Mouse (Mus musculus) ZHBTc4 (cell line): Measurements from ENCODE around the gene Med22.
A peak's percentile ranks its signal among the peaks of the same experiment; 100 is the strongest.

Experiments
- DNase-seq: peaks from one replicate; pipeline ENCODE4 v3.0.0-alpha.2; 2011; ENCODE audit warnings: low read depth, low spot score

The Med22 gene

DNA sequence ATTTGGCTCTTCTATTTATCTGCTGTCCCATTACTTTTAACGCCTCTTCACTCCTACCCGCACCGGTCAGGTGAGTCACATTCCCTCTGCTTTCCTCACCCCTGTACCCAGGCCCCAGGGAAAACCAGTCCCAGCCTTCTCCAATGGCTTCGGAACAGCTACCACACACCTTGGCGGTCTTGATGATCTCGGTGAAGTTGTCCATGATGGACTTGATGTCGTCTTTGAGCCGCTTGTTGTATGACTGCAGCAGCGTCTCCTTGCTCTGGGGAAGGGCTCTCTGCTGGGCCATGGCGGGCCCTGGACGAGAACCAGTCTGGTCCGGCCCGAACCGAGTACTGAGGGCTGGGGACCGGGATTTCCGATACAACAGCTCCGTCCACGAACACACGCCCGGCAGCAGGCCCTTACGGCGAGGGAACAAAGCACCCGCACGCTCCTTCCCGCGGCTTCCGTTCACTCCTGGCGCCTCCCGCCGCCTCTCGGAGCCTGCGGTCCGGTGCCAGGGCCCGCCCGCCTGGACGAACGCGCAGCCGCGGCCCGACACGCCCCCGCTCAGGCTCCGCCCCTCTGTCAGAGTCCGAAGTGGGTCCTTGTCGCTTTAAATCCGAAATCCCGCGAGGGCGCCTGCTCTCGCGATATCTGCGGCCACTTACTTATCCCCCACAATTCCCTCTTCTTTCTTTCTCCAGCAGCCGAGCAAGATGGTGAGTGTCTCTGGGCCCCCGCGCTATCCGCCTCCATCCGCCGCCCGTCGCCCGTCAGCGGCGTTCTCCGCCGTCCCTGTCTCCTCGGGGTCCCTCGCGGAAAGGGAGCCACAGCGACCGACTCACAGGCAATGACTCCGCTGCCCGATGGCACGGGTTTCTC lies at the start of gene Med22, which contains the start of gene Rpl7a:
Gene Med22 (minus strand): TSS at position 554 of the 870 bp plus-strand sequence.
Gene Rpl7a (plus strand): TSS at position 641 of the 870 bp plus-strand sequence.
- DNase-seq: peak; percentile 99

DNA sequence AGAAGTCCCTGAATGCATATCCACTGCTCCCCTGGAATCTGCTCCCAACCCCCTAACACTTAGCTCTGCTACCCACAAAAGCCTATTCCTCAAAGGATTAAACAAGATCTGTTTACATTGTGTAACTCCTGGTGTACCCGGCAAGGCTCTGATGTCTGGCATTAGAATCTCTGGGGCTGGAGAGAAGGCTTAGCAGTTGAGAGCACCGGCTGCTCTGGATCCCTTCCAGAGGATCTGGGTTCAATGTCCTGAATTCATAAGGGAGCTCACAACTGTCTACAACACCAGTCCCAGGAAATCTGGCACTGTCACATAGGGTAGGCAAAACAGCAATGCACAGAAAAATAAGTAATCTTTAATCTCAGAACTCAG lies 47.0 kb upstream of the Med22 start:
- DNase-seq: no peak

DNA sequence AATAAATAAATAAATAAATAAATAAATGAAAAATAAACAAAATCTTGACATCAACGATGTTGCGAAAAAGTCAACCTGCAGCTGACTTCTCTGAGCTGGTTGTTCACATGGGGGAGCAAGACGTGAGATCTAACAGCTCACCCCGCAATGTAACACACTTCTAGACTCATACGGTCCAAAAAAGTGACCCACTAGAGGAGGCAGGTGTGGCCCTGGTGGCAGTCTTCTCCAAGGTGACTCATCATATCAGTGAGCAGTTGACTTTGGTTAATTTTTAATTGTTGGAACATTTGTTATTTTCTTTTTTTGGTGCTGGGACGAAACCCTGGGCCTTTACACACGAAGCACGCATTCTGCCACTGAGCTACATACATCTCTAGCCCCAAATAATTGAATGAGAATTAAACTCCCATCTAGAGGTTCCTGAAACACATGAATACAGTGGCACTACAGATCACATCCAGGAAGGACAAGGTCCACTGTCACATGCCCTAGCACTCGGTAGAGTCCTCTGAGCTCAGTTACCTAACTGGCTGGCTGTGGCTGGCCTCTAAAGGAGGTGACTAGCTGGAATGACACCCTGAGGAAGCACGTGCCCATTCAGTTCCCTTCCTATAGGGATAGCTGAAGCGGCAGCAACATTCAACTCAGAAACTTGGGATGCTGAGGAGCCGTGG lies 46.5 kb upstream of the Med22 start:
- DNase-seq: no peak

DNA sequence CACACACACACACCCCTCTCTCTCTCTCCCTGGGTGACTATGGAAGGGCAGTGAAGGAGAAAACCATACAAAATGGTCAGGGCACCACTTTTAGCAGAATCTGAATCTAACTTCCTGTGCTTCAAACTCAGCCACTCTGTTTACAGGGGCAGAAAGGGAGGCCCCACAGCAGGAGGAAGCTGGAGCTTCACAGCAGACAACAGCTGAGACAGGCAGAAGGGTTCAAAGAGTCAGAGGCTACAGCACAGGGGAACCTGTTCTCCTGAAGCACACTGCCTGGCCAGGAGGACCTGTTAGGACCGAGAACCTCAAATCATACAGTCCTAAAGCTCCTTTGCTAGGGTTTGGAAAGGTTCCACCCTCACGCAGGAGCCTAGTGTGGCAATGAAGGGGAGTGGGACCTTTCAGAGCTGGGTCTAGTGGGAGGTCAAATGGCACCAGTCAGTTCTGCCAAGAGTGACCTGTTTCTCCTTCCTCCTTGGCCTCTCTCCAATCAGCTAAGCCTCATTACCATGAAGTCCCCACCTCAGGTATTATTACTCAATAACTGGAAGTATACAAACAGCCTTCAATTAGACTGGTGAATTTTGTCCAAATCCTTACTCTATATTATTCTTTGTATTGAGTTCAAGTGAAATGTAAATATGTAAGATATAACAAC lies 44.4 kb upstream of the Med22 start:
- no peak for DNase-seq

DNA sequence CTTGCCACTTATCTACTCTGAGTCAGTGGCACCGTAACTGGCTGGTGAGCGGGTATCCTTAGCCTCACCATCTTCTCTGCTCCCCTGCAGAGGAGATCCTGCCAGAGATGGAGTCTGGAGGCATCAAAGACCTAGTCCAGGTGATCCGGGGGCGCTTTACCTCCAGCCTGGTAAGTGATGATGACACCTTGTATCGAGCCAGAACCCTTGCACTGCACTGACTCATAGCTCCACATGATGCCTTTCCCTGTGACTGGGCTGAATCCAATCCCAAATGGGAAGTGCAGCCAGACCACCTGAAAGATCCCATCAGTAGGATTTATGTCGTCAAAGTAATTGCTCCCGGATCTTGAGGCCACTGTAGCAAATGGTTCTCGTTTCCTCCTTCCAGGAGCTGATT lies 42.4 kb upstream of the Med22 start:
- no peak for DNase-seq

DNA sequence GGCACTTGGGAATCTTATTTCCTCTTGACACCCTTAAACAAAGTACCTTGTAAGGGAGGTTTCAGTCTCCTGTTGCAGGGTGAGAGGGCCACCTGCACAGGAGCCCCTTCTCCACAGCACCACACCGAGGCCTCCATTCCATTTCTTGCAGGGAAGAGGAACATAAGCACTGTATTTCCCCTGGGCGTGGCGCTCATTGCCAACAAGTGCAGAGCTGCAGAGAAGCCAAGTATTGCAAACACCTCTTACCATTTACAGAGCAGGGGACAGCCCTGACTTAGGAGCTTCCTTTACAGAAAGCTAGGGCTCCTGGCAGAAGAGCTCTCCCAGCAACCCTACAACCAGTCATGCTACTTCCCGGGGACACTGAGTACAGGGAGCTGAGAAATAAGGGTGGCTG lies 41.7 kb upstream of the Med22 start:
- no peak for DNase-seq

GRCm38 (mm10) chr2:26951346-26951905 lies 40.9 kb upstream of the Med22 start:
- DNase-seq: no peak

- no peak for DNase-seq
These were observed 39.9 kb upstream of the Med22 start for GRCm38 (mm10) chr2:26950411-26950810.

- DNase-seq: no peak
These were observed 32.8 kb upstream of the Med22 start for GRCm38 (mm10) chr2:26943253-26943652.

DNA sequence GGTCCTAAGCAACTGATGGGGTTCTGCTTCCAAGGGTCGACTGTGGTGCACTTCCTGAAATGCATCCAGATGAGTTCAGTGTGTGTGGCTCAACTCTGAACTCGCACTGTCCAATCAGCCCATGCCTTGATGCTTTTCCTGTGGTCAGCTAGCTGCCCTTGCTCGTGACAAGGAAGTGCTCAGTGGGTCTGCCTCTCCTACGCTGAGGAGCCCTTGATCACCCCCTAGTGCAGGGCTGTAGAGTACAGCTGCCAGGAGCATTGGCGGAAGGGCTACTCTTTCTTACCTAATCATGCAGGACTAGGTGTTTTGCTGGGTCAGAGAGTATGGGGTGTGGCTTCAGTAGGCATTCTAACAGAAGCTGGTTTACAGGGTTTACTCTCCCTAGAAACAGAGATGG lies 31.1 kb upstream of the Med22 start:
- peak; percentile 42 for DNase-seq

GRCm38 (mm10) chr2:26936425-26936824 lies 25.9 kb upstream of the Med22 start:
- no peak for DNase-seq

- no peak for DNase-seq
These were observed 24.8 kb upstream of the Med22 start for GRCm38 (mm10) chr2:26935286-26935685.

- peak; percentile 97 for DNase-seq
These were observed 23.0 kb upstream of the Med22 start, which contains the start of the genes Surf4 and Stkld1 for GRCm38 (mm10) chr2:26933304-26934055. TSS of gene Surf4 (minus strand) at chr2:26933928. TSS of gene Stkld1 (plus strand) at chr2:26934047.

GRCm38 (mm10) chr2:26932473-26933303 lies 22.2 kb upstream of the Med22 start:
- DNase-seq: peak; percentile 41

DNA sequence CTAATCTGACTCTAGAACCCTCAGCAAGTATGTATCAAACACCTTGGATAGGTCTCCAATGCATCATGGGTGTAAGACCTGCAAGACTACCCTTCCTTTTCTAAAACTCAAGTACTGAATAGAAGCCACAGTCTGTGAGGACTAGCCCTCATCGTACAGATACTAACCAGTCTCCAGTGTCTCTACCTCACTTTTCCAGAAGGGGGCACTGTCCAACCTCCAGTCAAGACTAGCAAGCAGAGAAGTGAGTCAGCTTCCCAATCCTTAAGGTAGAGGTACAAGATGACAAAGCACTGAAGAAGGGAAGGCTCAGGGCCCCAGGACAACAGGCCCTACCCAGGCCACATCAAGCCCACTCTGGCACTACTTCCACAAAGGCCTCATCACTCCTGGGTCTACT lies 19.9 kb upstream of the Med22 start:
- DNase-seq: peak; percentile 88

DNA sequence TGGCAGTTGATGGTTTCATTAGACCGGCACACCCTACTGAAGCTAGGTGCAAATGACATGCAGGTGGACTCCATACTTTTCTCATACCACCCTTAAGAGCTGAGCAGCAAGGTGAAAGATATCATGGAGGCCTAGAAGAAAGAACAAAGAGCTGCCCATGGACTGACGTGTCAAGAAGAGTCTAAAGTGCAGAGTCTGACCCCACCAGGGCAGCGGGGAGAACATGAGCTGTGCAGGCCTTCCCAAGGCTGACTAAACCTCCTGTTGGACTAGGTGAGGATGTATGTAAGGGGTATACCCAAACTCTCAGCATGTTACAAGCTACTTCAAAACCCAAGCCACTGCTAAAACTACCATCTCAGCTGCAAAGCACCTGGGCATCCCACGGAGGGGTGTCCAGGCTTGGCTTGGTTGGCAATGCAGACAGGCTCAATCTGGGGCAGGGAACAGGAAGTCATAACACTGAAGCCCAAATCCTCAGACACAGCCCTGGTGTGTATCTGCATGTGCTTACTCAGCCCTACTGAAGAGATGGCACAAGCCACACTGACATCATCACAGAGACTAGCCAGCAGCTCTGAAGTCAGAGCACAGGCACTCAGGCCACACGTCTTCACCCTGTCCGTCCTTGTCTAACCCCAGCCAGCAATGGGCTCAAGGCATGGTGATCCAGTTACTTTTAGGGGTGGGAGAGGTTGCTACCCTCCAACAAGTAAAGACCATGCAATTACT lies 17.4 kb upstream of the Med22 start:
- DNase-seq: no peak

- no peak for DNase-seq
These were observed 11.3 kb upstream of the Med22 start for GRCm38 (mm10) chr2:26921784-26922183.

DNA sequence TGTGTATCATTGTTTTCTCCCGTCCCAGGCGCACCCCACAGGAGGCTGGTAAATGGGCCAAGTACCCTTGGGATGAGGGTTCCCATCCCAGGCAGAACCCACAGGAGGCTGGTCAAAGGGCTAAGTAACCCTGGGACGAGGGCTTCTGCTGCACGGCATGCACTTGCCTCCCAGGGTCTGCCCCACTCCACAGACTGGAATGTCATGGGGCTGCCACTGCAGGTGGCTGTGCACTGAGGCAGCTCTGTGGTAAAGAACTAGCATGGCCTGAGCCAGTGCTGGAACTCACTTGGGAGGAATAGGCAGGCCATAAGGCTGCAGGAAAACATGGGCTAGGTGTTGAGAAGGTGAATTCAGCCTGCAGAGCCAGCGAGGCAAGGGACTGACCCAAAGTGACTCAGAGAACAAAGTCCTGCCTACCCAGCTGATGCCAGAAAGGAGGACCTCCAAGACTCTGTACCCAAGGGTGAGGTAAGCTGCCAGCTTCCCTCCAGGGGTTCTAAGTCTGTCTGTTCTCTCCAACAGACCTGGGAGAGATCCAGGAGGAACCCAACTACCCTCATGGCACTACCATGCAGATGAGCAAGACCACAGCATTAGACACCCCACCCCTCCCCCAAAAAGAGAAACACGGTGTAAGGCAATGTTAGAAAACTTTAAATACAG lies 9.8 kb upstream of the Med22 start:
- no peak for DNase-seq

- no peak for DNase-seq
These were observed 9.2 kb upstream of the Med22 start for GRCm38 (mm10) chr2:26919684-26920083.
